Mouse (Mus musculus) activated CD4-positive, CD25-positive, alpha-beta regulatory T cell (primary cell): ENCODE measurements around the gene Atxn7. TPM values are rescaled to one million over a fixed set of nuclear protein-coding genes. Genes with fewer than 3 reads are reported as not detected.

Experiments
- polyA plus RNA-seq, 2 experiments: library from polyadenylated mRNA; unstranded; fragments of 100-300 nt; shearing (Covaris generic); gene quantifications; one replicate each; pipeline ENCODE4 v1.2.1; 2017

Atxn7 gene
- polyA plus RNA-seq: 10 to 100 TPM; 27.3 to 37.6 TPM

DNA sequence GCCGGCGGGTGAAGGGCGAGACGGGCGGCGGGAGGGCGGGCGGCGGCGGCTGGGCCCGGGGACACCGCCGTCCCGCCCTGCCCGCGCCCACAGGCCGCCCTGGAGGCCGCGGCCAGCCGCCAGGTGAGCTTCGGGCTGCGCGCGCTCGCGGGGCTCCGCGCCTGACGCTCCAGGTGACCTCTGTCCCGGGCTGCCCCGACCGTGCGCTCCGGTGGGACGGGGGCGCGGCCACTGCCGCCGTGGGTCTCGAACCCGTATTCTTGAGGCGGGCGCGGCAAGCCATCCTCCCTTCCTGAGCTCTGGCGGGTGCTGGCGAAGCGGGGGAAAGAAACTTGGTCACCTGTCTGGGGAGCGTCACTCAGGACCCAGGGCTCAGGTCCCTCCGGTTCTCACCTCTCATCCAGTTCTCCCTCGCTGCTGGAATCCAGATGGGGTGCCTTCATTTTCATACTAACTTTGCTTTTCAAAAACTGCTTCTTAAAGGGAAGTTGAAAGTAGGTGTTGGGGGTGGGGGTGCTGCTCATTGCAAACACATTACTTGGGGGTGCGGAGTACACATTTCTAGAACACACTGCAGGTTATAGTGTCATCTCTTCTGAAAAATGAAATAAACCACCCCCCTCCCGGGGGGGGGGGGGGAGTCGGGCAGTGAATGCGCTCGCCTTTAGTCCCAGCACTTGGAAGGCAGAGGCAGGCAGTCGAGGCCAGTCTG lies at the start of gene Atxn7, which contains the start of gene Thoc7:
Gene Atxn7 (plus strand): TSS at position 40 of the 712 bp plus-strand sequence.
Gene Thoc7 (minus strand): TSS at position 452 of the 712 bp plus-strand sequence.

DNA sequence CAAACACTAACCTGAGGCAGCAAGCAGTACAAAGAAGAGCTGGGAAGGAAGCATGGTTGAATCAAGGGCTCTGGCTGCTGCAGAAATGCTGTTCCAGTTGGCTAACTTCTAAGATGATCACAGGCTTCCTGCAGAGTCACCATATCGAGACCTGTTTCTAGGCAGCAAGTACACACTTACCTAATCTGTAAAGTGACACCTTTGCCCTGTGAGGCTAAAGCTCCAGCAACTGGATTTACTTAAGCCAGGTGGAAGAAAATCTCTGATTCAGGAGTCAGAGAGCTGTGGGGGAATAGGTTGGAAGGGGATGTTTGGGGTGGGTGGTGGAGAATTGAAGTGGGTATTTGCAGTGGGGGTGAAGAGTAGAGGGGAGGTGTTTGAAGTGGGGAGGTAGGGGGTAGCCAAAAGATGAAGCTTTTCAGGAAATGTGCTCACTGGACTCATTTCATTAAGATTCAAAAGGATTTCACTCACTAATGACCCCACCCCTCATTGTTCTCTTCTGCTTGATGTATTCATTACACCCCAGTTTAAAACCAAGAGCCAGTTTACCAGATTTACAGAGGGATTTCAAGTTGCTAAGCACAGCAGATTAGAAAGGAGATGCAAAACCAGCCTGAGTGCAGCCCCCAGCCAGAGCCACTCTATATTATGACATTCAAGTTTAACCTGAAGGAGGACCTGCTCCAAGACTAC lies 46.7 kb upstream of the Atxn7 start, which contains the start of gene Gm281:
Gene Gm281 (minus strand): TSS at position 92 of the 696 bp plus-strand sequence.

DNA sequence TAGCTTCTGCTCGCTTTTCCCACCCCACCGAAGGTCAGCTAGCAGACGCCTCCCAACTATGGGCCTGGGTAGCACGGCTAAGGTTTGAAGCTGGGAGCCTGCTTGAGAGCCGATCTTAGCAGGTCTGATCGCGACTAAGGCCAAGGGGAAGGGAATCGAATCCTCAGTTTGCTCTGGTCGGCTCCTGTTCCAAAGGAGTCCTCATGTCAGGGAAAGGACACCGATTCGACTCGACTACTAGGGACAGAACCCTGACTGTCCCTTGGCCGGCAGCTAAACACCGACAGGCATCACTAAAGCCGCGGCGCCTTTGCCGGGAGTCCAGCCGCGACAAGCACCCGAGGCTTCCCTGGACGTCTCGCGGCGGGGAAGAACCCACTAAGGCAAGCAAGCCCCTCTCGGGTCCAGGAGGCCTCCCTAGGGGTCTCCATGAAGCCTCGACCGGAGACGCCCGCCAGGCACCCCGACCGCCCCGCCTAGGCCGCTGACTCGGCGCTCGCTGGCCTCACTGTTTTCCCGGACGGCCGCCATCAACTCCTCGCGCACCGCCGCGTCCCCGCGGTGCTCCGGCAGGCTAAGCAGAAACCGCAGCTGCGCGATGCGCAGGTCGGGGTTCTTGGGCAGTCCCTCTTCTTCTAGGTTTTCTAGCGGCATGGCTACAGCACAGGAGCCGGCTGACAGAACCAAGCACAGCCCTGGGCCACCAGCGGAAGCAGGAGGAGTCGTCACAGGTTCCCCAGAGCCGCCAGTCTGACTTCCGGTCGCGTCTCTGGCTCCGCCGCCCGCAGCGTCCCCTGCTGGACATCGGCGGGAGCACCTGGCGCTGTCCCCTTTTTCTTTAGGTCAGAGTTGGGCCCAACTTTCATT lies 159.2 kb downstream of the Atxn7 start, which contains the start of gene Psmd6:
Gene Psmd6 (minus strand): TSS at position 755 of the 867 bp plus-strand sequence.

Other genes with a start within 250 kb of the Atxn7 start
- gene Gm281, start 47.0 kb upstream of the Atxn7 start, polyA plus RNA-seq: under 1 TPM in 1 of 2 experiments, not detected in 1; 0.06 TPM
- gene Thoc7, start 412 bp downstream of the Atxn7 start, polyA plus RNA-seq: 100 to 1,000 TPM; 173 to 197 TPM
- 100 to 1,000 TPM; 150 to 154 TPM for gene Psmd6, start 159.5 kb downstream of the Atxn7 start, polyA plus RNA-seq
- gene Olfr720, start 225.4 kb downstream of the Atxn7 start, polyA plus RNA-seq: not detected